Mouse (Mus musculus) hindlimb bud, embryonic 11.5 days (tissue): Measurements from ENCODE around the gene Chd2.

Experiments
- DNase-seq: peaks from one replicate; pipeline ENCODE4 v3.0.0-alpha.2; 2012; ENCODE audit warnings: low read depth, low spot score; ENCODE audit errors: extremely low spot score

The Chd2 gene

GRCm38 (mm10) chr7:73564131-73564530 is 22.5 kb upstream of the Chd2 start:
- no peak for DNase-seq

- DNase-seq = no peak
These were observed 19.9 kb upstream of the Chd2 start for GRCm38 (mm10) chr7:73561492-73562055.

- no peak for DNase-seq
These were observed 19.2 kb upstream of the Chd2 start for GRCm38 (mm10) chr7:73560811-73561210.

- DNase-seq = no peak
These were observed 18.2 kb upstream of the Chd2 start for GRCm38 (mm10) chr7:73559853-73560190.

- no peak for DNase-seq
These were observed 17.7 kb upstream of the Chd2 start for GRCm38 (mm10) chr7:73559170-73559852.

- DNase-seq = peak; percentile 100
These were observed 16.9 kb upstream of the Chd2 start for GRCm38 (mm10) chr7:73558293-73559169.

- no peak for DNase-seq
These were observed 16.1 kb upstream of the Chd2 start for GRCm38 (mm10) chr7:73557671-73558265.

GRCm38 (mm10) chr7:73556688-73557667 is 15.3 kb upstream of the Chd2 start:
- DNase-seq = no peak

- no peak for DNase-seq
These were observed 14.4 kb upstream of the Chd2 start for GRCm38 (mm10) chr7:73555918-73556580.

GRCm38 (mm10) chr7:73554849-73555248 is 13.2 kb upstream of the Chd2 start:
- no peak for DNase-seq

- DNase-seq = no peak
These were observed 11.5 kb upstream of the Chd2 start for GRCm38 (mm10) chr7:73553160-73553559.

- no peak for DNase-seq
These were observed 10.6 kb upstream of the Chd2 start for GRCm38 (mm10) chr7:73552054-73552750.

GRCm38 (mm10) chr7:73551370-73551769 is 9.7 kb upstream of the Chd2 start:
- DNase-seq = no peak

- DNase-seq = no peak
These were observed 6.4 kb upstream of the Chd2 start for GRCm38 (mm10) chr7:73548051-73548450.

GRCm38 (mm10) chr7:73546561-73547510 is 5.2 kb upstream of the Chd2 start:
- DNase-seq = no peak

- DNase-seq = no peak
These were observed 3.4 kb upstream of the Chd2 start for GRCm38 (mm10) chr7:73545004-73545403.

- DNase-seq = no peak
These were observed 662 bp upstream of the Chd2 start for GRCm38 (mm10) chr7:73542131-73542853.

GRCm38 (mm10) chr7:73541079-73541390 is 595 bp downstream of the Chd2 start:
- no peak for DNase-seq
